Mouse (Mus musculus) forebrain, embryonic 12.5 days (tissue): ENCODE measurements at regions not wholly inside any gene's neighbourhood (a gene's known extent, or its start where the extent isn't known, plus 50 kb on each side); places are given as distances from the start of the nearest gene placed in this dataset.
A peak's percentile ranks its signal among the peaks of the same experiment; 100 is the strongest.

Experiments used
- ATAC-seq: fragments of 200-750 bp; cut with Nextera tagmentation; 2 replicates; pipeline ENCODE4 v1.8.0; 2017; ENCODE audit warnings: moderate TSS enrichment; ENCODE audit not compliant: low FRiP score
- H3K27ac ChIP-seq: fragments of 300-500 bp; sonication (generic); 2 replicates; pipeline ENCODE4 v1.5.1; 2016; ENCODE audit warnings: mild to moderate bottlenecking
- H3K27me3 ChIP-seq: fragments of 300-500 bp; sonication (generic); 2 replicates; pipeline ENCODE4 v1.6.1; 2016; ENCODE audit warnings: mild to moderate bottlenecking
- H3K36me3 ChIP-seq: fragments of 300-500 bp; sonication (generic); replicated peaks from 2 replicates; pipeline ENCODE4 v1.6.1; 2016; ENCODE audit warnings: mild to moderate bottlenecking
- H3K4me1 ChIP-seq: fragments of 300-500 bp; sonication (generic); 2 replicates; pipeline ENCODE4 v1.6.1; 2016
- H3K4me2 ChIP-seq: fragments of 300-500 bp; sonication (generic); 2 replicates; pipeline ENCODE4 v1.6.1; 2016; ENCODE audit warnings: mild to moderate bottlenecking, moderate library complexity
- H3K4me3 ChIP-seq: fragments of 300-500 bp; sonication (generic); replicated peaks from 2 replicates; pipeline ENCODE4 v1.5.1; 2016; ENCODE audit warnings: mild to moderate bottlenecking
- H3K9ac ChIP-seq: fragments of 300-500 bp; sonication (generic); 2 replicates; pipeline ENCODE4 v1.6.1; 2016; ENCODE audit warnings: mild to moderate bottlenecking
- H3K9me3 ChIP-seq: fragments of 300-500 bp; sonication (generic); 2 replicates; pipeline ENCODE4 v1.6.1; 2016
- WGBS: fragments of 180-500 bp; shearing (Covaris S2); methylation state at CpG from one replicate; pipeline ENCODE4 v1.1.7; 2016; 5-methylcytosine and 5-hydroxymethylcytosine counted together

GRCm38 (mm10) chr7:72505732-72506460 lies 199.5 kb upstream of the Mctp2 start:
- WGBS = 87% methylated on average over 8 of the region's 8 CpGs
- ATAC-seq = no peak
- no peaks in the 10 kb centered on the region for H3K36me3 ChIP-seq
- H3K4me3 ChIP-seq = no peak overlapping the region
- H3K27ac ChIP-seq = no peak overlapping the region
- H3K27me3 ChIP-seq = no peaks in the 10 kb centered on the region
- no peak overlapping the region for H3K4me2 ChIP-seq
- H3K4me1 ChIP-seq = no peaks in the 10 kb centered on the region
- no peak overlapping the region for H3K9ac ChIP-seq
- H3K9me3 ChIP-seq = no peaks in the 10 kb centered on the region

DNA sequence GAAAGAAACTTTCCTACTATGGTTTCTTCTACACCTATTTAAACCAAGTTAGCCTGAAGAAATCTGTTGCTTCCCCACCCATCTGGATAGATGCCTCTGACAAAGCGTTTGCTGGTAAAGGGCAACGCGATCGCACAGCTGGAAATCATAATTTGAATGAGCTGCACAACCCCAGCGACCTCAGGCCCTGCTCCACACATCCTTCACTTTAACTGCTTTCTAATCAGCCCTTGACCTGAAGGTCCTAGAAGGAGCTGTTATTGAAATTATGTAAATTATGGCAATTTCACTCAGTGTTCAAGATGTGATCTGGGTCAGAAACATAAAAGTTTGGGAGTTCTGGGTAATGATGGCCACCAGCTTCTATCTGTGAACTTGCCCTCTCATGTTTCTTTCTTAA lies 201.5 kb upstream of the Mctp2 start:
- H3K9ac ChIP-seq = no peak overlapping the region
- H3K9me3 ChIP-seq = no peaks in the 10 kb centered on the region
- H3K27me3 ChIP-seq = no peaks in the 10 kb centered on the region
- no peak overlapping the region for H3K4me3 ChIP-seq
- H3K4me1 ChIP-seq = no peaks in the 10 kb centered on the region
- no peaks in the 10 kb centered on the region for H3K36me3 ChIP-seq
- no peak overlapping the region for H3K4me2 ChIP-seq
- WGBS = 51% methylated on average over 5 of the region's 5 CpGs
- ATAC-seq = no peak
- no peak overlapping the region for H3K27ac ChIP-seq

DNA sequence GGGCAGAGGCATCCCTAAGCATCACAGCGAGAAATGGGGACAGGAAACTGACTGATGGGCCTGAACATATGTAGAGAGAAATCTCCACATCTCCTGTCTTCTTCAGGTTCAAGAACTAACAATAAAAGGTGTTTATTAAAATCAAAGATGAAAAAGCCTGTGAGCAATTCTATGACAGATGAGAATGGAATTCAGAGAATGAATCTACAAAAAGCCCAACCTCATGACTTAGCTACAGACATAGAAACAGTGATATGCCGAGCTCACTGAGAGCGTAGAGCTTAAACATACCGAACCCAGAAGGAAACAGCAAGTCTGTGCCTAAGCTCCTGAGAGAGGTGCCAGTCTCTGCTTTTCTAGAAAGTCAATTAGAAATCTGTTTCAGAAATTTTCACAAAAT lies 203.7 kb upstream of the Mctp2 start:
- WGBS = 91% methylated on average over 4 of the region's 4 CpGs
- H3K9me3 ChIP-seq = no peaks in the 10 kb centered on the region
- H3K4me1 ChIP-seq = no peaks in the 10 kb centered on the region
- H3K9ac ChIP-seq = no peak overlapping the region
- H3K27ac ChIP-seq = no peak overlapping the region
- no peak overlapping the region for H3K4me3 ChIP-seq
- no peak for ATAC-seq
- H3K36me3 ChIP-seq = no peaks in the 10 kb centered on the region
- no peak overlapping the region for H3K4me2 ChIP-seq
- H3K27me3 ChIP-seq = no peaks in the 10 kb centered on the region

GRCm38 (mm10) chr7:72513446-72513845 lies 207.0 kb upstream of the Mctp2 start:
- H3K36me3 ChIP-seq = no peaks in the 10 kb centered on the region
- no peaks in the 10 kb centered on the region for H3K27me3 ChIP-seq
- no peaks in the 10 kb centered on the region for H3K4me1 ChIP-seq
- H3K4me3 ChIP-seq = no peak overlapping the region
- H3K9me3 ChIP-seq = no peaks in the 10 kb centered on the region
- no peak overlapping the region for H3K4me2 ChIP-seq
- 79% methylated on average over 4 of the region's 4 CpGs for WGBS
- no peak for ATAC-seq
- no peak overlapping the region for H3K9ac ChIP-seq
- H3K27ac ChIP-seq = no peak overlapping the region

- no peaks in the 10 kb centered on the region for H3K9me3 ChIP-seq
- WGBS = 82% methylated on average over 2 of the region's 2 CpGs
- no peak overlapping the region for H3K4me2 ChIP-seq
- peaks cover 5% of the 10 kb centered on the region; the same call in 1 of the 2 replicates for H3K4me1 ChIP-seq
- no peaks in the 10 kb centered on the region for H3K27me3 ChIP-seq
- H3K36me3 ChIP-seq = no peaks in the 10 kb centered on the region
- H3K9ac ChIP-seq = no peak overlapping the region
- no peak for ATAC-seq
- H3K4me3 ChIP-seq = no peak overlapping the region
- no peak overlapping the region for H3K27ac ChIP-seq
These were observed 208.4 kb upstream of the Mctp2 start for GRCm38 (mm10) chr7:72514851-72515250.

DNA sequence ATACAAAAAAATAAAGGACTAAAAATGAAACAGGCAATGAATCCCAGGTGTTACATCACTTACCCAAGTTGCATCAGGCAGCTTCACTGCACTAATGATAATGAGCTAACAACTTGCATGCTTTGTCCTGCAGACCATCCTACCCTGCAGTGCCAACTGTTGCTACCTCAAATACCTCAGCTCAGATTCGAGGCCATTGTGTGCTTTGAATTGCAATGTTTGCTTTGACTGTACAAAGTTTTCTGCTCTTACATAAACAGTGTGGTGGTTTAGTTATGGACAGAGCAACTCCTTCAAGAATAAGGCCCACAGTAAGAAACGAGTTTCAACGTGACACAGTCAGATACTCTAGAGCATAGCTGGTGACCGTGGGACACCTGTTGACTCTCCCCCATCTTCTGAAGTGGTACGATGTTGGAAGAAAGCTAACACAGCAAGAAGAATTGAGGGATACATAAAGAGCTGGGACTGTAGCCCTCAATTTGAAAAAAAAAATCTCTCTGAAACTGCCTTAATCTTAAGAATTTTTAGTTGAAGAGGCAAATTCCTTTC lies 212.1 kb upstream of the Mctp2 start:
- Histone ChIP-seq H3K27ac (no peak overlapping the region), H3K4me2 (no peak overlapping the region), H3K4me1 (peaks cover 5% of the 10 kb centered on the region; the same call in 1 of the 2 replicates), H3K4me3 (no peak overlapping the region), H3K36me3 (no peaks in the 10 kb centered on the region), H3K9ac (no peak overlapping the region), H3K27me3 (no peaks in the 10 kb centered on the region), H3K9me3 (no peaks in the 10 kb centered on the region)
- 48% methylated on average over 5 of the region's 5 CpGs for WGBS
- no peak for ATAC-seq

DNA sequence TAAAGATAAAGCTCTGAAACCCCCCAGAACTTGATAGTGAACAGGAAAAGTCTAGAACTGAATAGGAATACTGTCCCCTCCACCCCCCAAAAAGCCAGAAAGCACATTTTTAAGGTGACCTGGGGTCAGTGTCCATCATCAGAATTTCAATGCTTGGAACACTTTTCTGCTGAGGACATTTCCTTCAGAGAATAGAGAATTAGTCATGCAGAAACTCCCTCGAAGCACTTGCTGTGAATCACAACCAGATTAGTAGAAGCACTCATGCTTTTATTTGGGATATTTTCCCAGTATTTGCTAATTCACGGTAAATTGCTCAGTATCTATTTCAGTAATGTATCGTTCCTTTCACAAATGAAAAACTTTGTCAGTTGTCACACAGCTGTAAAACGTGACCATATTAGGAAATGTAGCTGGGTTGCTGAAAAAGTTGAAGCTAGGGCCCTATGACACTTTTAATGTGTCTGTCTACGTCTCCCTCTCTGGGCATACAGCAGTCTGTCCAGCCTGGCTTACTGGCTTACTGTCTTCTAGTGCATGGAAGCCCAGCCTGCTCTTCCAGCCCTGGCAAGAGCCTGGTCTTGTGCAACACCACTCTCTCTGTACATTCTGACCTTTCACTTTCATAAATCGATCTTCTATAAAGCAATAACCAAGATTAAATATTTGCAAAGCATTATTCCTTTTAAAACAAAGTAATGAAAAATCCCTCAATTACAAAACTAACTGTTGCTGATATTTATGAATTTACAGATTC lies 213.1 kb upstream of the Mctp2 start:
- no peaks in the 10 kb centered on the region for H3K9me3 ChIP-seq
- WGBS = 38% methylated on average over 6 of the region's 6 CpGs
- no peaks in the 10 kb centered on the region for H3K27me3 ChIP-seq
- H3K4me1 ChIP-seq = peaks cover 5% of the 10 kb centered on the region; the same call in 1 of the 2 replicates
- no peak overlapping the region for H3K27ac ChIP-seq
- H3K36me3 ChIP-seq = no peaks in the 10 kb centered on the region
- H3K4me3 ChIP-seq = no peak overlapping the region
- H3K9ac ChIP-seq = no peak overlapping the region
- no peak overlapping the region for H3K4me2 ChIP-seq
- ATAC-seq = no peak

DNA sequence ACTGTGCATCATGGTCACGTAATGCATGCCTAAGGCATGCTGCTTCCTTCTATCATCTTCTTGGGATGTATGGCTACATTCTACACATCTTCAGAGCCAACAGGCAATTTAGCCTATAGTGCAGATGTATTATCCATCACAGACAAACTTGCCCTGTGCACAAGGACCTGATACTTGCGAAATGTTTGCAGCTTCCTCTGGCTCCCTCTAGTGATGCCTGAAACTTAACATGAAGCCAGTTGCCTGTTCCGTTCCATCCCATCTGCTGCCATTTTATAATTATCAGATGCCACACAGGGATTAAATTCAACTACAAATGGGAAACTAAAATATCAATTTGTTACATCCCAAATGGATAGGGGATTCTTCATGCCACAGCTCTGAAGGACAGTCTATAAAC lies 222.5 kb upstream of the Mctp2 start:
- Histone ChIP-seq H3K4me1 (no peaks in the 10 kb centered on the region), H3K4me2 (no peak overlapping the region), H3K4me3 (no peak overlapping the region), H3K27me3 (no peaks in the 10 kb centered on the region), H3K36me3 (no peaks in the 10 kb centered on the region), H3K27ac (no peak overlapping the region), H3K9me3 (no peaks in the 10 kb centered on the region), H3K9ac (no peak overlapping the region)
- 85% methylated on average over 3 of the region's 3 CpGs for WGBS
- ATAC-seq = no peak

GRCm38 (mm10) chr7:72538288-72538687 lies 231.9 kb upstream of the Mctp2 start:
- Histone ChIP-seq H3K4me2 (no peak overlapping the region), H3K9ac (no peak overlapping the region), H3K27ac (no peak overlapping the region), H3K9me3 (no peaks in the 10 kb centered on the region), H3K4me1 (peaks cover 21% of the 10 kb centered on the region), H3K27me3 (peaks cover 5% of the 10 kb centered on the region; the same call in 1 of the 2 replicates), H3K36me3 (no peaks in the 10 kb centered on the region), H3K4me3 (no peak overlapping the region)
- ATAC-seq = no peak
- 61% methylated on average over 6 of the region's 6 CpGs for WGBS

DNA sequence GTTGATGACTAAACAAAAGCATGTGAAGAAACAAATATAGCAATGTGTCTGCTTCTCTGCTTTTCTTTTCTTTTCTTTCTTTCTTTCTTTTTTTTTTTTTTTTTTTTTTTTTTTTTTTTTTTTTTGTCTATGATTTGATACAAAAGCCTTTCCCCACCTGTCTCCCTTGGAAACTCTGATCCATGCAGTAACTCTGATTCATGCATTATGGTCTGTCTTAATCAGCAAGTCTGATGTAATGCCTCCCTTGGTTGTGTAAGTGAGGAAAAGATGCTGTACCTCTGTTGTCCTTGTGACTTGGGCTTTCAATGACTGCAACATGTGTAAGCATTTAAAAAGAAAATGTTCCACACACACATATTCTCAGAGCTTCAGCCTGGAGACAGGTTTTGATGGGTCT lies 233.5 kb upstream of the Mctp2 start:
- no peak overlapping the region for H3K4me3 ChIP-seq
- H3K27me3 ChIP-seq = peaks cover 5% of the 10 kb centered on the region; the same call in 1 of the 2 replicates
- H3K9me3 ChIP-seq = no peaks in the 10 kb centered on the region
- H3K27ac ChIP-seq = no peak overlapping the region
- no peaks in the 10 kb centered on the region for H3K36me3 ChIP-seq
- H3K9ac ChIP-seq = no peak overlapping the region
- ATAC-seq = no peak
- H3K4me1 ChIP-seq = peaks cover 24% of the 10 kb centered on the region
- H3K4me2 ChIP-seq = no peak overlapping the region

- Histone ChIP-seq H3K27ac (no peak overlapping the region), H3K9me3 (no peaks in the 10 kb centered on the region), H3K9ac (no peak overlapping the region), H3K36me3 (no peaks in the 10 kb centered on the region), H3K4me1 (peaks cover 24% of the 10 kb centered on the region), H3K27me3 (peaks cover 5% of the 10 kb centered on the region; the same call in 1 of the 2 replicates), H3K4me2 (no peak overlapping the region), H3K4me3 (no peak overlapping the region)
- 39% methylated on average over 14 of the region's 14 CpGs for WGBS
- 0 out of 2 replicates have a peak, but pooled peaks have one; percentile 33 for ATAC-seq
These were observed 235.4 kb upstream of the Mctp2 start for GRCm38 (mm10) chr7:72541521-72542478.

DNA sequence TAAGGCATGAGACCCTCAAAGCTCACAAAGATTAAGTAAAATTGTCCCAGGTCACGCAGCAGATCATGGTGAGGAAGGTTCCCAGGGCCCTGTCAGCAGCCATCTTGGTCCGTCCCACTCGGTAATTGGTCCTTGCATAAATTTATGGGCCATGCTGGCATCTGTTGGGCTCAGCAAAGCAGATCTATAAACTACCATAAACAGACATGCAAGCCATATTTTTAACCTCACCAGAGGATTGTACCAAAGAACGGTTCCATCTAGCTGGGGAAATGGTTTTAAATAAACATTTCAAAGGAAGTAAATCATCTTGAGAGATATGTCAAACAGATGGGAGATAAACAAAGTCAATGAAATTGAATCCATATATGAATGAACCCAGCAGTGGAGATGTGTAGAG lies 237.1 kb upstream of the Mctp2 start:
- Histone ChIP-seq H3K4me2 (no peak overlapping the region), H3K9ac (no peak overlapping the region), H3K36me3 (no peaks in the 10 kb centered on the region), H3K27ac (no peak overlapping the region), H3K4me3 (no peak overlapping the region), H3K4me1 (peaks cover 24% of the 10 kb centered on the region), H3K9me3 (0 out of 2 replicates have a peak, but pooled peaks cover 4% of the 10 kb centered on the region), H3K27me3 (peaks cover 5% of the 10 kb centered on the region; the same call in 1 of the 2 replicates)
- WGBS = 83% methylated on average over 4 of the region's 4 CpGs
- no peak for ATAC-seq
